Mouse (Mus musculus) lung, adult 18-20 months (tissue): Measurements from ENCODE around the gene Ube2z.

Source experiments
- DNase-seq, 2 experiments: peaks; one replicate each; pipeline ENCODE4 v3.0.0; 2022; ENCODE audit warnings: mixed read lengths in 2 of 2

Gene Ube2z

DNA sequence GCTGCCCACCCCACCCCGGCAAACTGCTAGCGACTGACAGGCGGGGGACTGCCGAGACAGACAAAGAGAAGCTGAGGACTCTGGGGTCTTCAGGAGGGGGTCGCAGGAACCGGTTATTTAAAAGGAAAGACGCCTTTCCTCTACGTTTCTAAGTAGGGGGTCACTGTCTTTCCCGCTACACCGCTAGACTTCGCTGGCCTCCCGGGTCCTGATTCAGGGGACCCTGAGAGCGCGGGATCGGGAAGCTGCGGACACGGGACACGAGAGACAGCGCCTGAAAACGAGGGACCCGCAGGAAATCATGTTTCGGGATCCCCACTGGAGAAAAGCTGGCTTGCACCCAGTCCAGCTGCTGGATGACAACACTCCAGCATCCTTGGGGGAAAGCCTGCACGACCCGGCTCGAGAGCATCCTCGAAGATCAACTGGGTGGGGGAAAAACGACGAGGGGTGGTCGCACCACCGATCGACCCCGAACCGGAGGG, 58.8 kb downstream of the Ube2z start:
- no peak for DNase-seq

DNA sequence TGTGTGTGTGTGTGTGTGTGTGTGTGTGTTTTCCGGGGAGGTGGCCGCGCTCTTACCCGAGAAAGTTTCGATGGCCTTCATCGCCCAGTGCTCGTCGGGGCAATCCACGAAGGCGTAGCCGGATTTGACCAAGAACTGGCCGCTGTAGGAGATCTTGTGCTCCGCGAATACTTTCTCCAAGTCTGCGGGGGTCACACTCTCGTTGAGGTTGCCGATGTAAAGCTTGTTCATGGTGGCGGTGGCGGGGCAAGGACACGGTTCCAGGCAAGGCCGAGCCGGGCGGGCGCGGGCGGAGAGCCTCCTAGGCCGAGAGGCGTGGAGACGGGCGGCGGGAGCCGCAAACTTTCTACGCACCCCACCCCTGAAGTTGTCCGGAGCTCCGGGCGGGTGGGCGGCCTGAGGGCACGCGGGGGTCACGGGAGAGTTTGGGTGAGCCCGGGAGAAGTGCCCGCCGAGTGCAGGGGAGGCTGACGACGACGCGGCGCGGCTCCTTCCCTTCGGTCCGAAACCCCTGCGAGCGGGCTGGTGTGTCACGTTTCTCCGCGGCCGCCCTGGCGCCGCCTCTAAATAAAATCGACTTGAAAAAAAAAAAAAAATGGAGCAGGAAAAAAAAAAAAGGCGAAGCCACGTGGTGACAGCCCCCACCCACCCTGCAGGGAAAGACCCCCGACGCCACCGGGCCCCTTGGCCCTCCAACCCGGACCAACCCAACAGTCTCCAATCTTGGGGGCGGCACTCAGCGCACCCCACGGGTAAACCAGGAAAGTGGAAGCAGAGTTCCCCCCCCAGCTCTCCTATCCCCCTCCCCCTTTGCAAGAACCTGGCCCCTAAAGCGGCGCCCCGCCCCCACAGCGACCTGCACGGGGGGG, 59.6 kb downstream of the Ube2z start, which contains the start of gene Igf2bp1:
Gene Igf2bp1, minus strand, starts transcription at position 538 of the 869 bp plus-strand sequence.
- DNase-seq = no peak

DNA sequence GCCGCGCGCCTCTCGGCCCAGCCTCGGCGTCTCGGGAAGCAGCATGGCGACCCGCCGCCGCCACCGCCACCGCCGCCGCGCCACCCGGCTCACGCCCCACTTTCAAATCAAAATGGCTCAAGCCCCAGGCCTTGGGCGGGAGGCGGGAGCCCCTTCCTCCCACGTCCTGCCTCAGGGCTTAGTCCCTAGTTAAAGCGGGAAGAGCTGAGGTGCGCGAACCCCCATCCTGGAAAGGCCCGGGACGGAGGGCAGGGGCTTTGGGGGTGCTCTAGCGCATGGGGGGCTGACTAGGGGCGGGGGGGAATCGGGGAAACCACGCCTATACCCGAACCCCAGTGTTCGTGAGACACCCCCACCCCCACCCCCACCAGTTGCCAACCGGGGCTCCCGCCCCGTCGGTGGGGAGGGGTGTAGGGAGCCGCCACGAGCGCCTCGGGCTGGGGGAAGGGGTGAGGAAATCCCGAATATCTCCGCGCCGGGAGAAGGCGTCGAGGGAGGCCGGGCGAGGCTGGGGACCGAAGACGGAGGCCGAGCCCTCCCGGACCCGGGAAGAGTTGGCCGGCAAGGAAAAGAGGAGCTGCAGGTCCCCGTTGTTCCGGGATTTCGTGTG, 60.3 kb downstream of the Ube2z start:
- DNase-seq = no peak

DNA sequence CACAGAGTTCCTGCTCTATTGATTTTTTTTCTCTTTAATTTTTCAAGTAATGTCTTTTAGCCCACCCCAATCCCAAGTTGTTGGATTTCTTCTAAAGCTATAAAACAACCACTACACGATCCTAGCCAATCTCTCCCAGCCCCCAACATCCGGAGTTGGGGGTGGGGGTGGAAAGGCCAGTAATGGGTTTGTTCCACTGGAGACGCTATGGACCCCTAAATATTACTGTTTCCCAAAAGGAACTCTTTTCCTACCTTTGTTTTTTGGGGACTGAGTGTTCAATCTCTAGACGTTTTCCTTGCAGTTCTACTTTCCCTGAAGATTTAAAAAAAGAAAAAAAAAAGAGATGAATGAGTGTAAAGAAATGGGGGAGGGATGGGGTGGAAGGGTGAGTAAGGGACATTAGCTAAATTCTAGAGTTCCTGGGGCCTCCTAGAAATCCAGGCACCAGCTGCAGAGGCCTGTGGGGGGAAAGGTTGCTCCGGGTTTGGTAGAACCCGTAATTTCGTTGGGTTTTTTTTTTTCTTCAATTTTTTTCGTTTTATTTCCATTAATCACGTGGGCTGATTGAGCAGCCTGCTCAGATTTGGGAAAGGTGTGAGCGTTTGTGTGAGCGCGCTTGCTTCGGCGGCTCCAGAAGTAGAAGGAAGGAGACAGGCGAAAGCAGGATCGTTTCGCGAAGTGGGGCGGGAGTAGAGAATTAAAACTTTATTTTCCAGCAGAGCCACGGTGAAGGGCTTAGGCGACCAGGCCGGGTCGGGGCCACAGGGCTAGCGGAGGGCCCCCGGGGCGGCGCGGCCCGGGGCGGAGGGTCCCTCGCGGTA, 61.0 kb downstream of the Ube2z start:
- no peak for DNase-seq

DNA sequence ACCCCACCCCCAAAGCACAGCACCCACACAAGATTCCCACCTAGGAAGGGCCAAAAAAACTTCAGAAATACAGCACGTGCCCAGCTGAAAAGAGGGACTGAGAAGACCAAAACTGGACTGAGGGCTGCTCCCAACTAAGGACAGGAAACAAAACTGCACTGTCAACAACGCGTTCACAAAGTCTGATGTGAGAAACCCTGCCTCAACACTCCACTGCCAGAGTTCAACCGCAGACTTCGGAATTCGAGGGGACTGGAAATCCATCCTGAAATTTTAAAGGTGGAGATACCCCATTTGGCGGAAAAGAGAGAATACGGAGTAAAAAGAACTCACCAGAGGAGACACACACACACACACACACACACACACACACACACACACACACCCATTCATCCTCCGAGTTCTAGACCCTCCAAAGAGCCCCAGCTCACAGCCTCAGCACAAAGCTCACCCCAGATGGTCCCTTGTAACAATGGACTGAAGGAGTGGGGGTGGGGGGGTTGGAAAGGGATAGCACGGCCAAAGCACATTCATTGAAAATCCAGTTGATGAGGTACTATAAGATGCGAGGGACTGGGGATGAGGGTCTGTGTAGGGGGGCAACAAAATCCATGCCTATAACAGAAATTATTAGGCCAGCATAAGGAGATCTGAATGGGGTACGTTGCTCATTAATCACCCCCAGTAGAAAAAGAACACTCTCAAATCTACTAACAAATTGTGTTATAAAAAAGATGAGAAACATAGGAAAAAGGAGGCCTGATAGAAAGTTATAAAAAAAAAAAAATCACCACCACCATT, 61.9 kb downstream of the Ube2z start:
- no peak for DNase-seq
